Mouse (Mus musculus): ENCODE measurements at regions not wholly inside any gene's neighbourhood (a gene's known extent, or its start where the extent isn't known, plus 50 kb on each side); places are given as distances from the start of the nearest gene placed in this dataset.
A peak's percentile ranks its signal among the peaks of the same experiment; 100 is the strongest.

DNA sequence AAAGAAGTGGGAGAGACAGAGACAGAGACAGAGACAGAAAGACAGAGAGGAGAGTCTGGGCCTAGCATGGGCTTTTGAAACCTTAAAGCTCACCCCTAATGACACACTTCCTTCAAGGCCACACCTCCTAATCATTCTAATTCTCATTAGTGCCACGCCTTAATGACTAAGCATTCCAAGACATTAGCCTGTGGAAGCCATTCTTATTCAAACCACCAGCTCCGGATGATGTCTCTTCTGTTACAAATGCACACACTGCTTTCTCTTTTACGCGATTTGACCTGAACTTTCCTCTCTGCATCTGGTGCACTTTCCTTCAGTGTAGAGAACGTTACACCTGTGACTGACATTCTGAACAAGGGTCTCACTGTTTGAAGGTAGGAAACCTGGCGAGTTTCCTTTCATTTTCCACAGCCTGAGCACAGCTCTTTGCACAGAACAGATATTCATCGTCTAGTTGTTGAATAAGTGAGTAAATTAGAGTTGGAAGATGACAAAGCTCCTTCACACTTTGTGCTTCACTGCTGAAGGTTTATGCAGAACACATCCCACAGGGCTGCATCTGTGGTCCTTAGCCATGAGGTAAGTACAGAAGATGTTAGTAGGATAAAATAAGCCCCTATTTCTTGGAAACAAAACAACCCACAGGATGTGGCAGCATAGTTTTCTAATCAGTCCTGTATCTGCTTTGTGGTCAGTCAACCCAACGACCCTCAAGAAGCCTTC, 116.8 kb downstream of the Faxc start:
- peak; percentile 25 for DNase-seq (ENCODE audit: inconsistent ontology term)

DNA sequence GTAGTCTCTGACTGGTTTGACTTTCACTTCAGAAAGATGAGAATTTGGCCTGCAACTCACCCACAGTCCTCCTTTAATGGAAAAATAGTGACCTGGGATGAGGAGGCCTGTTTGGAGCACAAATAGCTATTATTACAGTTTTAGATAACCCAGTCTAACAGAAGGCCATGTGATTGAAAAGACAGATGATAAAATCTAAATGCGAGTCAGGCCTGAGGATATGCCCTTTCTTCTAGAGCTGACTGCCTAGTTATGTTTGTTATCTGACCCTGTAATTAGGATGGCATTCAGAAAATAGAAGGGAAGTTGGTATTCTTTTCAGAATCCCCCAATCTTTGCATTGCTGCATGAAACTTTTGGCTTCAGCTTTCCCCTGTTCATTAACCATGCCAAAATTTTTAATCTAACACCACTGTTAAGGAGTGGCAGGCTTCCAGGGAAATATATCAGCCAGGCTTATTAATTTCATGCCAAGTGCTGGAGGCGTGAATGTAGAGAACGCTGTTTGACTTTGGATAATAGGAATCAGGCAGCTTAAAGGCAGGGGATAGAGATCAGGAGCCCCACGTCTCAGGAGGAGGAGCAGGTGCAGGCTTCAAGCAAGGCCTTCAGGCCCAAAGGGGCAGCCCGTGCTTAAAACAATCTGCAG, 135.8 kb downstream of the Faxc start:
- DNase-seq (ENCODE audit: inconsistent ontology term), result peak; percentile 57

DNA sequence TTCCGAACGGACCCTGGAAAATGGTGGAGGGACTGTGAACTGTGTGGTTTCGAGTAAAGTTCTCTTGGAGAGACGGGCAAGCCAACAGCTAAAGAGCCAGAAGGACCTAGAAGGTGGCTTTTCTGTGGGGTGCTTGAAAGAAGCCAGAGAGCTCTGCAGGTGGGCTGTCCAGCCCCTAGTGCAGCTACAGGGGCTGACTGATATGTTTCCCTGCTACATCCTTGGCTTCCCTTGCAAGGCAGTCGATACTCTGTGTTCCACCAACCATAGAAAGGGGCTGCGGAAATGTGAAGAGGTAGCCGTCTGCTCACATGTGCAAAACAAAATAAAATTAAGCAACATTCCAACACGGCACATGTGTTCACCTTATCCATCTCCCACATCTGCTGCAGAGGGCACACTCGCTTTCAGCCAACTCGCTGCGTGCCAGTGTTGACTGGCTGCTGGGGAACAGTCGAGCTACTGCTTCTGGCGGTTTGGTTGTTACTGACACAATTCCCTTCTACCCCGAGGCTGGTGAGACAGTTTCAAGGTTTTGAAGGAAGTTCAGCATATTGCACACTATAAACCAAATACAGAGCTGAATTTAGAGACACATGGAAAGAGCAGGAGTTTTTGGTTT, 136.7 kb downstream of the Faxc start:
- DNase-seq (ENCODE audit: inconsistent ontology term), result no peak

DNA sequence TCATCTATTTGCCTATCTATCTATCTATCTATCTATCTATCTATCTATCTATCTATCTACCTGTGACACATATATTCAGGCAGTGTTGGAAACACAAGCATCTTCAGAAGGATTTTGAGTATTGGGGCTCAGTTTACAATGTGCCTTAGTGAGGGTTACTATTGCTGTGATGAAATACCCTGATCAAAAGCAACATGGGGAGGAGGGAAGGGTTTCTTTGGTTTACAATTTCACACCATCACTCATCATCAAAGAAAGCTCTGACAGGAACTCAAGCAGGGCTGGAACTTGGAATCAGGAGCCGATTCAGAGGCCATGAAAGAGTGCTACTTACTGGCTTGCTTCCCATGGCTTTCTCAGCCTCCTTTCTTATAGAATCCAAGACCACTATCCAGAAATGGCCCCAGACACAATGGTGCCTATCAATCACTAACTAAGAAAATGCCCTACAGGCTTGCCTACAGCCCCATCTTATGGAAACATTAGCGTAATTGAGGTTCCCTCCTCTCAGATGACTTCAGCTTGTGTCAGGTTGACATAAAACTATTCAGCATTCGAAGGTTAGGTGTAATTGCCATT, 157.2 kb downstream of the Faxc start:
- no peak for DNase-seq (ENCODE audit: inconsistent ontology term)

DNA sequence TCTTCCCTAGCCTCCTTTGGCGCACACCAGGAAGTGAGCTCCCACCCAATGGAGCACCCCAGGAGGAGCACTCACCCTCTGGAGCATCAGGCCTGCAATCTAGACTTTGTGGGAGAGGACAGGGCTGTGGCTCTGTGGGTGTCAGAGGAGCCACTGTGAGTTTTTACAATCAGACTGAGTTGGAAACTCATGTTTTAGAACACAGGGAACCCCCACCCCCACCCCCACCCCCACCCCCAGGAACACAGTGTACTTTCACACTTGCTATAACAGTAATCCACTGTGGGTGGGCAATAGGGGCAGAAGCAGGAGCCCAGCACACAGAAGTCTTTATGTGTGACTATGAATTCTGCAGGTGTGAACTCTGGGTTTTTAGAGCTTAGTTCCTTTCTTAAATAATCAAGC, 158.5 kb downstream of the Faxc start:
- DNase-seq (ENCODE audit: inconsistent ontology term), result no peak

DNA sequence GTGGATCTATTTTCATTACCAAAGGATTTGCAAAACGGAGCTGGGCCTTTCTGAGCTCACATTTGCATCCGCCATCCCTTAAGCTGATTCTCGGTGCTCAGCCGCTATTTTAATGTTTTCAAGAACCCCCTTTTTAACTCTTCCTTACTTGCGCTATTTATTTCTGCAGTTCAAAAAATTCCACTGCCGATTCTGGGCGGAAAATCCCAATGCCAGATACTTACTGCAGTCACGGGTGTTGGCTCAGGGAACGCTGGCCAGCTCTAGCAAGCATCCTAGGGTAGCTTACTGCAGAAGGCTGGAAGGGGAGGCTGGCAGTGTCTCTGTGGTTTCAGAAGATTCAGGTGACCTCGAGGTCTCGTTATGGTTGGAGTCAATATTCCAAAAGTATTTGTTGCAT, 159.4 kb downstream of the Faxc start:
- DNase-seq (ENCODE audit: inconsistent ontology term), result no peak

DNA sequence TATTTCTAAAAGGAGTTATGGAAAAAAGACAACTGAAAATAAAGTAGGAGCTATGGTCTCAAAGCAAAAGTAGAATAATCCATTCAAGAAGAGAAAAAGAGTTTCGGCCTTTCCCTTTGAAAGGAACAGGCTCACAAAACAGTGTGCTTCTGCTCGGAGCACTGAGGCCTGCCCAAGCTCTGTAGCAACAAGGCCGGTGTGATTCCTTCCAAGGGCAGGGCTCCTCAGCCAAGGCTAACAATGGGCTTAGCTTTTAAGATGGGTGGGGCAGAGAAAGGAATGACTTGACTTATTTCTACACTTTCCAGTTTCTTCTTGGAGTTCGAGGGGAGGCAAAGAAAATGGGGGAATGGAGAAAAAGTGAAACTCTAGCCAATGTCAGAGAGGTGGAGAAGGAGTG, 161.4 kb downstream of the Faxc start:
- DNase-seq (ENCODE audit: inconsistent ontology term), result no peak

DNA sequence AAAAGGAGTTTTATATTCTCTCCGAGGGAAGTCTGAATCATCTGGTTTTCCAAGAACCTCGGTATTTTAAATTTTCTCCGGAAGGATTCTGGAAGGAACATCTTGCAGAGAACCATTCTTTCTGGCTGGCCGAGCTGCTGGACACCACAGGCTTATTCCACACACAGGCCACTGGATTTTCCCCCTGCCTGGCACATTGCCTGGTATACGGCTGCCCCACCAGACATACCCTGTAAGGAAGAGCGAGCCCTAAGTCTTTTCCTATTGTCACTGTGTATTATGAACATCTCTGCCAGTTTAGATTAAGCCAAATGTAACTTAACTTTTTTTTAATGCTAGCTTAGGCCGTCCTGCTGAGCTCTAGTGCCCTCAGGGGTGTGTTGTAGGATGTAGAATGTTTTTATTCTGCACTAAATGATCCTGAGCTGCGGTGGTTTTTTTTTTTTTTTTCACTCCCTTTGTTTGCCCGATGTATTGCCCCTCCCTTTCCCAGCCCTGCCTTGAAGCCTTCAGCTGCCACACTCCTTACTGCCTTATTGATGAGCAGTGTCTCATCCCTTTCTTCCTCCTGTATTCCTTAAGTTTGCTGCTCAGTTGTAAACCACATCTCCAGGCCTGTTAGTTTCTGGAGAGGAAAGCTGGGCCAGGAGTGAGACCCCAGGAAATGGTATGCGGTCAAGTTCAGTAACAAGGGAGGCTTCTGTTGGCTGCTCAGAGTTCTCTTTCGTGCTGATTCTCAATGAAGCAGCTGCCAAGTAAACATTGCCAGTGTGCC, 164.3 kb downstream of the Faxc start:
- peak; percentile 63 for DNase-seq (ENCODE audit: inconsistent ontology term)

DNA sequence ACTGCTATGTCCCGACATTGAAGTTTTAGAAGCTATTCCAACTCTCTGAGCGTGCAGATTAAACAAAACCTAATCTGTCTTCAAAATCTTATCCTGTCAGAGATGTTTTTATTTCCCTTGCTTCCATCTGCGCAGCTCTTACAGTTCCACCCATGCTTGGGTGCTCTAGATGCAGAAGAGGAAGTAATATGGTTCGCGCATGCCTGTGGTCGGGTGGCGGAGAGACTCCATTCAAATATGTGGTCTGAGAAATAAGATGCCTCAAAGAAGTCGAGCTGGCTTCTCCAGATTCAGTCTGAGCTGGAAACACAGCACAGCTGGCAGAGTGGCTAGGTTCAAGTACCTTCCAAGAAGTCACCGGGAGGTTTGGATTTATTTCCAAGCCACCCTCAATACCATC, 167.5 kb downstream of the Faxc start:
- DNase-seq (ENCODE audit: inconsistent ontology term), result no peak

DNA sequence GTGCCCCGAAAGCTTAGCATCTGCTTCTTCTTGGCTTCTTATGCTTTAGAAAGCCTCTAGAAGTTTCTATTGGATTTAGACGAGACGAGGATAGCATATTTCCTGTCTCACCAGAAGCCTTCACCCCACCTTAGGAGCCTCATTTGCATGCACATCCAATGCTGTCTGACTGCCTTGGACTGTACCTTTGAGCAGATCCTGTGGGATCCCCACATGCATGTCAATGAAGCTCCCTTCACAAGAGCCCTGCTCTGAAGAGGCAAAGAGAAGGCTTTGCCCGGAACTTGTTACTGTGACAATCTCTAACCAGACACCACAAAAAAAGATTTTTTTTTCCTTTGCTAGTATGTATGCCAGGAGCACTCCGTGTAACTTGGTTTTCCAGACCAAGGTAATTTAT, 171.3 kb downstream of the Faxc start:
- DNase-seq (ENCODE audit: inconsistent ontology term), result no peak

DNA sequence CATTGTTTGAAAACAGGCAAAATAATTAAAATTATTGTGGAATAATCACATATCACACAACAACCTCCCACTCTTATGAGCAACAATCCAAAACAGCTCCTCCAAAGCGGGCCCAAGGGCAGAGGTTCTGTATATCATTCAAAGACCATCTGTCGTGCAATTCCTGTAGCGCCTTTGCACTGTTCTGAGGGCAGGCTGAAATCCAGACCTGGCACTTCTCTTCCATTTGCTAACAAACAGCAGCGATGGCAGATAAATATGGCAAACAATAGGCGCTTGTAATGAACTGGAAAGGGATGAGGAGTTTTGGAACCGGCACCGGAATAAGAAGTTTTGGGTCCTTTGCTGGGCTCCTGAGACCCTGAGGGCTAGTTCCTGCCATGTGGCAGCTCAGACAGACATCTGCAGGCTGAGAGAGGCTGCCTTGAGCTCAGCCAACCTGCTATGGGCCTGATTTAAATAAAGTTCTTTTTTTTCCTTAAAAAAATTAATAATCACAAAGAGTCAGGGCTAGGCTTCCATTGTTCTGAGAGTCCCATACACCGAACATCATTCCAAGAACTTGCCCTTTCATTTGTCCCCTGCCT, 172.0 kb downstream of the Faxc start:
- DNase-seq (ENCODE audit: inconsistent ontology term), result no peak

DNA sequence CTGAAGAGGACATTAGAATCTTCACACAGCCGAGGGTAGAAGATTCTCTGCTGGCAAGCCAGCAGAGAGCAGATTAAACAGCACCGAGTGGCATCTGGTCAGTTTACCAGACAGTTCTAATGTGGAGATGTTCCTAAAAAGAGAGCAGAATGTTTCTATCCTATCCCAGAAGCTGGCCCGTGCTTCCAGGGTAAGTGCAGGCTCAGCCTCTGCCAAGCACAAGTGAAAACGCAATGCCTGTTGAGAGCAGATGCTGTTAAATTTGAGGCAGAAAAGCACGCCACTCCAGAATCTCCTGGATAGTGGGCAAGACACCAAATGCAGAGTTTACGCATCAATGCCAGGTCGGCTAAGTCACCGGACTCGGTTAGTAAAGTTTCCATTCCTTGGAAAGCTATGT, 175.8 kb downstream of the Faxc start:
- no peak for DNase-seq (ENCODE audit: inconsistent ontology term)

DNA sequence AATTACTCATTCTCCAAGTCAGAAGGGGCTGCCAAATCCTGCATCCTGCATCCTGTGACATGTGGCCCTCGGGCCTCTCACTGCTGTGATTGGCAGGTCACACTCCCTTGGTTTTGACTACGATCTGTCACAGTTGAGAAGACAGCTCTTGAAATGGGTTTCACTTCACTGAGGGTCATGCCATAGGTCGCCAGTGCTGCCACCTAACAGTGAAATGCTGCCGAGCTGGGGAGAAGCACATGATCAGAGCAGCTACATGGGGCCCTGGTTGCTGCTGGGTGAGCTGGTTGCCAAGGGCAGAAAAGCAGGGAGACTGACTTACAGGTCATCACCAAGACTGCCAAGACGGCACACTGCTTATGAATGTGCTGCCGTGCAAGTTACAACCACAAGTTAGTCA, 178.3 kb downstream of the Faxc start:
- peak; percentile 24 for DNase-seq (ENCODE audit: inconsistent ontology term)

DNA sequence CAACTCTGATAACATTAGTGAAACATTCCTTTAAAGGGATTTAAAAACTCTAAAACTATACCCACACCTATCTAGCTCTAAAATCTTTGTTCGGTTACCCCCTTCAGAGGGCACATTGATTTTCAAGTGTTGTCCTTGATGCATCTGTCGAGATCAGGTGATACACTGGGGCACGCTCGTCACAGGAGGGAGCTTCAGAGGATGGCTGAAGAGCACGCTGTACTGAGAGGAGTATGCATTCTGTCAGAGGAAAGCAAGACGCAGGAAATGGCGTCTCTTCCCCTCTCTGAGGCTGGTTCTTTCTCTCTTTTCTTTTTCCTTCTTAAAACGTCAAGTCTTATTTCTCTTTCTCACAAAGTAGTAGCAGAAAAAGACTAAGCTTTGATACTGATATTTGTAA, 179.3 kb downstream of the Faxc start:
- no peak for DNase-seq (ENCODE audit: inconsistent ontology term)

DNA sequence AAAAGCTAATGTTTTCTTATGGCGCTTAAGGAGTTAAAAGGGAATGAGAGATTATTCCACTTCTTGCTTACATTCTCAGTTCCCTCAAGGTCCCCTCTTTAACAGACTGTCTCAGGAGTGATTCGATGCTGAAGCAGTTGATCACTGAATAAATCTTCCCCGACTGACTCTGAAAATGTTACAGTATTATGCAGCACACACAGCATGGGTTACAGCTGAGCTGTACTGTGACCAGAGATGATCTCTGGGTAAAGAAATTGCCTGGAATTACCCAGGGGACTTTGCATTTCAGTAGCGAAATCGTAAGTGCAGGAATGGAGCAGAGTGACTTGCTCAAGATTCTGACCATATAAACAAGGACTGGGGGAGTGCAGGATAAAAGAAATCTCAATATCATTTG, 181.1 kb downstream of the Faxc start:
- DNase-seq (ENCODE audit: inconsistent ontology term), result no peak

DNA sequence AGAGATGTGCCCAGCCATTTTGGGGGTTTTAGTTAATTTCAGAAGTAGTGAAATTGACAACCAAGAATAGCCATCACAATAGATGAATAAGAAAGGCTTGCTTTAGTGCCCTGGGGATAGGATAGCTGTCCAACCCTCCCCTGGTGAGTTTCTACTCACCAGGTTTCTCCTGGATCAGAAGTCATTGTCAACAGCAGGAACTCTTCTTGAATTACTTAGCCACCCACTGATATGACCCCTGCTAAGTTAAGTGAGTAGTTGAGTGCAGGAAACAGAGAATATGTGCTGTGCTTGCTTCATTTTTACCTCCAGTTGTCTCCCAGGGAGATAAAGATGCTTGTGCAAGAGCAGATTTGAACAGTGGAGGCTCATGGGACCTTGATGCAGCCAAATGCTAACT, 183.3 kb downstream of the Faxc start:
- DNase-seq (ENCODE audit: inconsistent ontology term), result no peak

DNA sequence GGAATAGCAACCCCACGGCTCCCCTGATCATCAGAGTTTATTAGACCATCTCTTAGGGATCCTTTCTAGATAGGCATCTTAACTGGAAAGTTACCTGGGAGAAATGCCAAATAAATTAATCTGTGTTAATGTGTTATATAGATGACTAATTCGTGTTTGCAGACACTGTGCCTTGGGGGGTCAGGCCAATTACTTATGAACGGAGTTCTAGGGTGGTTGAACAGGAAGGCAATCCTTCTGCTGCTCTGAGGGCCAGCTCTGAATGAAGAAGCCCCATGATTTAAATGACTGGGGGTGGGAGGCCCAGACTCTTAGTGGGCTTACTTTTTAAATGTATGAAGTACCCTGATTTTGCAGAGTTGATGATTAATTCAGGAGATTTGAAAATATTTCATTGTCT, 188.7 kb downstream of the Faxc start:
- DNase-seq (ENCODE audit: inconsistent ontology term), result no peak

DNA sequence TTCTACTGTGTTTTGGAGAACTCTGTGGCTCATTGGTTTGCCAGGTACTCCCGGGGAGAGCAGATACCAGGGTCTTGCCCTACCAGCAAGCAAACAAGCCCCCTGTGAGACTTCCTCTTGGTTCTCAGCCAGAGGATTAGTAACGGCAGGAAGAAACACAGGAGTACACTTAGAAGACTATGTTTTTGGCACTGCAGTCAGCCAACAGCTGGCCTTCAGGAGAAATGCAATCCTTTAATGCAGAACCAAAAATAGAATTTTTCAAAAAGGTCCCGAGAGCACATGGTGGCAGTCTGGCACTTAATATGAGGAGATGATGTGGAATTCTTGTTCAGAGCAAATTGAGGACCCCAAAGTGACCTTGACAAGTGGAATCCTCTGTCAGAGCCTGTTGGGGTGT, 189.8 kb downstream of the Faxc start:
- no peak for DNase-seq (ENCODE audit: inconsistent ontology term)

DNA sequence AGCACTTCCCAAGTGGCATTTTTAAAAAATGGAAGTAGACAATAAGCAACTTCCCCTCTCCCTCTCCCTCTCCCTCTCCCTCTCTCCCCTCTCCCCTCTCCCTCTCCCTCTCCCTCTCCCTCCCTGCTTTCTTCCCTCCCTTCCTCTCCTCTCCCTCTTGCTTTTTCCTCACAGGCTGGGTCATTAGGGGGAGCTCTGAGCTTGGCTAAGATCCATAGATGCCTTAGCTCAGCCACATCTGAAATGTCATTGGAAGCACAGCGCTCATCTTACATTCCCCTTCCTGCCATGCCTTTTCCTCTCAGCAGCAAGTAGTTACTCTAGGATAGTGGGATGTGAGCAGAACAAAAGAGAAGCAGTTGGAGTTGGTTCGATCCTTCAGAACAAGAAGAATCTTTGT, 190.3 kb downstream of the Faxc start:
- DNase-seq (ENCODE audit: inconsistent ontology term), result no peak

DNA sequence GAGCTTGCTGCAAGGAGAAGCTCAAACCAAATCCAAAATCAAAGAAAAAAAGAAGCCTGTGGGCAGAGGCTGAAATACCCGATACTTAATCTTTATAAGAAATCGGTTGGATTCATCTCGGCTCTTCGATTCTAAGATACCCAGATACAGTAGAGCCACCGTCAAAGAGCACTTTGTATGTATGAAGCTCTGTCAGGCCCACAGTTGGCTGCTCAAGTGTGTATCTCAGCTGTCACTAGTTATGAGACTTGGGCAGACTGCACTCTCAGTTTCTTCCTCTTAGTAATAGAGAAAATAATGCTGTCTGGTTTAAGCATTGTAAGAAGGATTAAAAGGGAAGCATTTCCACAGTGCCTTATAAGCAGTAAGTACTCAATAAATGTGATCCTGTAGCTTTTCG, 193.7 kb downstream of the Faxc start:
- no peak for DNase-seq (ENCODE audit: inconsistent ontology term)

DNA sequence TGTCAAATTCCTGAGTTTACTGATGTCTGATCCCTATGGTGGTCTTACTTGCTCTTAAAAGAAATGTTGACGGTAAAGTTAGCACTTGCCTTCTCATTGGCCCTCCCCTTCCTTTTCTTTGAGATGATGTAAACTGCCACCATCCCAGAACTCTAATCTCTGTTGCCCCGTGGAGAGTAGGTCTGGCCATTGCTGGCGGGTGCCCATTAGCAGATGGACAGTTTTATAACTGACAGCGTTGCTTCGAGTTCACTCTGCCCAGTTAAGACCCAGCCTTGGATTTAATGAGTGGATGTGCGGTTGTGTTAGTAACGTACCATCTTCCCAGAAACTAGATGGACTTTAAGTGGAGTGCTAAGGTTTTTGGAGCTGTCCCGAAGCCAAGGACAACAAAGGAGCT, 199.4 kb downstream of the Faxc start:
- no peak for DNase-seq (ENCODE audit: inconsistent ontology term)

Measured in Muller cell, postnatal 12 days (primary cell).